Mouse (Mus musculus) embryonic fibroblast, embryonic 13.5 days (primary cell): ENCODE measurements at regions not wholly inside any gene's neighbourhood (a gene's known extent, or its start where the extent isn't known, plus 50 kb on each side); places are given as distances from the start of the nearest gene placed in this dataset.

Source experiments
- H3K27ac ChIP-seq: 2 replicates; pipeline ENCODE4 v1.5.1; 2012; ENCODE audit warnings: low read length, control low read depth, inconsistent platforms; ENCODE audit not compliant: insufficient read depth
- H3K4me1 ChIP-seq: 2 replicates; pipeline ENCODE4 v1.6.1; 2011; ENCODE audit warnings: low read length; ENCODE audit not compliant: control insufficient read depth, insufficient read depth
- H3K4me3 ChIP-seq: 2 replicates; pipeline ENCODE4 v1.5.1; 2011; ENCODE audit warnings: mild to moderate bottlenecking, control low read depth, low read length; ENCODE audit not compliant: insufficient read depth
- CTCF ChIP-seq: IDR thresholded peaks from 2 replicates; pipeline ENCODE4 v1.5.1; 2011; ENCODE audit warnings: mild to moderate bottlenecking, control low read depth, low read length, moderate library complexity, borderline replicate concordance; ENCODE audit not compliant: insufficient read depth
- POLR2A ChIP-seq: IDR thresholded peaks from 2 replicates; pipeline ENCODE4 v1.6.1; 2011; ENCODE audit warnings: low read depth, mild to moderate bottlenecking, control low read depth, low read length, moderate library complexity

- no peak overlapping the region for H3K27ac ChIP-seq
- no peak for TF ChIP-seq CTCF
- no peak for TF ChIP-seq POLR2A
Measured at GRCm38 (mm10) chr11:17522220-17522919, 265.0 kb downstream of the C1d start.

GRCm38 (mm10) chr11:17523329-17523728 is 265.9 kb downstream of the C1d start:
- no peaks in the 10 kb centered on the region for H3K4me1 ChIP-seq
- TF ChIP-seq POLR2A (no peak), CTCF (no peak)
- H3K27ac ChIP-seq: no peak overlapping the region
- H3K4me3 ChIP-seq: no peak overlapping the region

More at GRCm38 (mm10) chr11:17522220-17522919, 265.0 kb downstream of the C1d start:
- H3K4me1 ChIP-seq: no peaks in the 10 kb centered on the region
- no peak overlapping the region for H3K4me3 ChIP-seq

GRCm38 (mm10) chr11:17524985-17525775 is 267.8 kb downstream of the C1d start:
- H3K27ac ChIP-seq: no peak overlapping the region
- TF ChIP-seq POLR2A (no peak), CTCF (no peak)
- H3K4me1 ChIP-seq: no peaks in the 10 kb centered on the region
- H3K4me3 ChIP-seq: no peak overlapping the region

- Histone ChIP-seq H3K4me3 (no peak overlapping the region), H3K27ac (no peak overlapping the region), H3K4me1 (no peaks in the 10 kb centered on the region)
- TF ChIP-seq POLR2A (no peak), CTCF (no peak)
Measured at GRCm38 (mm10) chr11:17526476-17526875, 269.1 kb downstream of the C1d start.

- no peak overlapping the region for H3K27ac ChIP-seq
- H3K4me1 ChIP-seq: no peaks in the 10 kb centered on the region
- no peak for TF ChIP-seq CTCF
- no peak for TF ChIP-seq POLR2A
- H3K4me3 ChIP-seq: no peak overlapping the region
Measured at GRCm38 (mm10) chr11:17528609-17529008, 271.2 kb downstream of the C1d start.

- no peak overlapping the region for H3K27ac ChIP-seq
- no peak overlapping the region for H3K4me3 ChIP-seq
- no peaks in the 10 kb centered on the region for H3K4me1 ChIP-seq
- TF ChIP-seq CTCF (no peak), POLR2A (no peak)
Measured at GRCm38 (mm10) chr11:17533706-17534105, 276.3 kb downstream of the C1d start.

GRCm38 (mm10) chr11:17546286-17546685 is 288.9 kb downstream of the C1d start:
- no peak overlapping the region for H3K4me3 ChIP-seq
- no peak overlapping the region for H3K27ac ChIP-seq
- no peak for TF ChIP-seq CTCF
- TF ChIP-seq POLR2A: no peak
- H3K4me1 ChIP-seq: no peaks in the 10 kb centered on the region

- H3K4me3 ChIP-seq: no peak overlapping the region
- no peak overlapping the region for H3K27ac ChIP-seq
- TF ChIP-seq POLR2A (no peak), CTCF (no peak)
- H3K4me1 ChIP-seq: no peaks in the 10 kb centered on the region
Measured at GRCm38 (mm10) chr11:17549148-17549547, 291.8 kb downstream of the C1d start.

- peak overlapping the region; percentile 56; the same call in 1 of the 2 replicates for H3K27ac ChIP-seq
- no peak overlapping the region for H3K4me3 ChIP-seq
- no peak for TF ChIP-seq POLR2A
- no peak for TF ChIP-seq CTCF
- no peaks in the 10 kb centered on the region; the same call in none of the 2 replicates for H3K4me1 ChIP-seq
Measured at GRCm38 (mm10) chr11:17555276-17555675, 297.9 kb downstream of the C1d start.
